Mouse (Mus musculus) left cerebral cortex, postnatal 25 days (tissue): ENCODE data around the gene Wdr70. TPM values are rescaled to one million over a fixed set of nuclear protein-coding genes. Genes with fewer than 3 reads are reported as not detected.

Experiments
- DNase-seq, 2 experiments: peaks; one replicate each; pipeline ENCODE4 v3.0.0; 2022; ENCODE audit warnings: low spot score in 2 of 2, mixed read lengths in 1 of 2
- intact Hi-C: fragments of 180-260 bp; cut with DNase I; formaldehyde crosslinking; loops from one replicate; pipeline ENCODE4 v1.15.1; 2025
- total RNA-seq, 2 experiments: library from RNA; stranded (reverse); gene quantifications; 2 replicates each; pipeline ENCODE4 v1.2.3; 2021

The Wdr70 gene
- total RNA-seq, 2 experiments from 2014 or later: 32.0 to 33.8 TPM

DNA sequence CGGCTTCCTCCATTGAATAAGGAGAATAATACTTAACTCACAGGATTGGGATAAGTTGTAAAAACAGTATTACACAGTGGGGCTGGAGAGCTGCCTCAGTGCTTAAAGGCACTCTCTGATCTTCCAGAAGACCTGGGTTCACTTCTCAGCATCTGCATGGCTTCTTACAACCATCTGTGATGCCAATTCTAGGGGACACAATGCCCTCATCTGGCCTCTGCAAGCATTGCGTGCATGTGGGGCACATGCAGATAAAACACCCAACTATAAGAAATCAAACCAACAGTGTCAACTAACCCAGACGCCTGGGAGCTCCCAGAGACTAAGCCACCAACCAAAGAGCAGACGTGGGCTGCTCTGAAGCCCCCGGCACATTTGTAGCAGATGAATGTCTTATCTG, 60.6 kb downstream of the Wdr70 start:
- intact Hi-C loops: loop anchor here (5.0 kb wide), 1 partner anchor 576 kb away; no protein-coding TSS in a partner anchor
- no peak for DNase-seq

DNA sequence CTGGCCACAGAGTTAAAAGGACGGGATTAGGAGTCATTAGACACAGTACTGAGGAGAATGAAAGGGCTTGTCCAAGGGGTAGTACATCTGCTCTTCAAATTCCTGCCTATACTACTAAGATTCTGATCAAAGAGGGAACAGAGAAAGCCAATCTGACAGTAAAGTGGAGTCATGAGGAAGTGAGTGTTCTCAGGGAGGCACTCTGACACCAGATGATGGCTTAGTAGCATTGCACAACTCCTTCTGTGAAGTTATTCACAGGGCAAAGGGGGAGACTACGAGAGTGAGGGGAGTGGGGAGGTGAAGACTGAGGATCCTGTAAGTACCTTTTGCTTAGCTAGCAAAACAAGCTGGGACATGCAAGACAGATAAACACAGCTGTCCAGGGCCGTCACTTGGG, 61.2 kb downstream of the Wdr70 start:
- no peak for DNase-seq
- intact Hi-C loops: loop anchor here (5.0 kb wide), 1 partner anchor 576 kb away; no protein-coding TSS in a partner anchor

DNA sequence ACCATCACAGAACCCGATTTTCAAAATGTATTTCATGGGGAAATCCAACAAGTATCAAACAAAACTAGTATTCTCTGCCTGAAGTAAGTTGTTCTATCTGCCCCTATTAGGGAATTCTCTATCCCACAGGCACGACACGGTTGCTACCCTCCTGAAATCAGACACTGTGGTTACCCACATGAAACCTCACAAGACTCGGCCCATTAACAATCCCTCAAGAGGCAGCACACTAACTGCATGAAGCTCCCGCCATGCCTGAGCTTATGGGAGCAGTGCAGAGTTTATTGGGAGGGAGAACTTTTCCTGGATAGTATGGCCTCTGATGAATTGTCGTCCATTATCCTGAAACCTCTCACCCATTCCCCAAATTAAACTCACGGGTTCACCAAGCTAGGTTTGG, 67.8 kb downstream of the Wdr70 start:
- DNase-seq: no peak
- intact Hi-C loops: no loop called here

DNA sequence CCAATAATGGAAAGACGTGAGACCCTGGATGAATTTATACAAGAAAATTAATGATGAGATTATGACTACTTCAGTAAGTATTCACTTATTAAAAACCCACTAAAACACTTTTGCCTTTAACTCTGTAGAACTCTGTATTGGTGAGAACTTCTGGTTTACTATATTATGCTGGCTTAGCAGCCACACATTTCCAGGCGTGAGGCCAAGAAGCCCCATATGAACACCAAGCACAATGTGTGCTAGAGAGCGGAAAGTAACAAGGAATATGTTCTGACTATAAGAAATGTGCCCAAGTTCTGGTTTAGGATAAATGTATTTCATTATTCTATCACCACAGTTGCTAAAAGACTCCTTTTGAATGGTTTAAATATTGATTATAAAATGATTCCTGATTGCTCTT, 68.4 kb downstream of the Wdr70 start:
- intact Hi-C loops: no loop called here
- DNase-seq: peak; percentile 69 to 85

DNA sequence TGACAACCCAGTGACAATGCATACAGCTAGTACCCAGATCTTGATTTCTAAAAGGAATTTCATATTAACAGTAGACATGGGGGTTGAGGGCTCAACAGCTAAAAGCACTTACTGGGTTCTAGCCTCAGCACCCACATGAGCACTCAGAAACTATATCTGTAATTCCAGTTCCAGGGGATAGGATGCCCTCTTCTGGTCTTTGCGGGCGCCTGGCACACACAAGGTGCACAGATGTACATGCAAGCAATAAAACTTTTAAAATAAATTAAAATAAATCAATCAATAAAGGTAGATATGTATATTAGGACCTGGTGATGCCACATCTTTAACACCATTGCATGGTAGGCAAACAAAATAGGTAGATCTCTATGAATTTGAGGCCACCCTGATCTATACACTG, 71.5 kb downstream of the Wdr70 start:
- peak in 1 of 2 experiments; percentile 17 for DNase-seq
- intact Hi-C loops: no loop called here

DNA sequence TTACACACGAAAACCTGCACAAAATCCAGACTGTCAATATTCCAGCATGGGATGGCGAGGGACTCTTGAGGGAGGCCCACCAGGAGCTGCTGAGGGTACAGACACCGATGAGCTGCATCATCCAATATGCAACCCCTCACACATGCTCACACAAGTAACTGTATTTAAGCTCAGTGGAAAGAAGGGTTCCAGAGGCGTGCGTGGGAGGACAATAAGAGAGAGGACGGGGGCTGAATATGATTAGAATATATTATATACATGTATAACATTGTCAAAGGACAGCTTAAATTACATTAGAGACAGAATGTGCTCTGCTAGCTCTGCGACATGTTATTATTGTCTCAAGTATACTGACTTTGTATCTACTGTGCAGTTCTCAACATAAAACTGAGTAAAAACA, 87.6 kb downstream of the Wdr70 start:
- peak in 1 of 2 experiments; percentile 58 for DNase-seq
- intact Hi-C loops: no loop called here

DNA sequence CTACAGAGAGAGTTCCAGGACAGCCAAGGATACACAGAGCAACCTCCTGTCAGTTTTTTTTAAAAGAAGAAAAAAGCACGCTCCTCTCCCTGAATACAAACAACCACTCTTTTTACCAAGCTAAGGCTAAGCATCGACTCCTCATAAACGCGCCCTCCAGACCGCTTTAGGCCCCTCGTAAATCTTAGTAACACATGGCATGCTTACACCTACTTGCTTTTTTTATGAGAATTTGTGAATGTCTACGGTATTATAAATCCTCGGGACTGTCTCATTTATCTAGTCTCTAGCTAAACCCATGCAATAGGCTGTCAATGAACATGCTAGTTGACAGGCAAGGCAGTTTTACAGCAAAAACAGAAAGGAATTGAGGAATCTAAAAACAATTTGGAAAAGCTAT, 91.6 kb downstream of the Wdr70 start:
- DNase-seq: no peak
- intact Hi-C loops: no loop called here

DNA sequence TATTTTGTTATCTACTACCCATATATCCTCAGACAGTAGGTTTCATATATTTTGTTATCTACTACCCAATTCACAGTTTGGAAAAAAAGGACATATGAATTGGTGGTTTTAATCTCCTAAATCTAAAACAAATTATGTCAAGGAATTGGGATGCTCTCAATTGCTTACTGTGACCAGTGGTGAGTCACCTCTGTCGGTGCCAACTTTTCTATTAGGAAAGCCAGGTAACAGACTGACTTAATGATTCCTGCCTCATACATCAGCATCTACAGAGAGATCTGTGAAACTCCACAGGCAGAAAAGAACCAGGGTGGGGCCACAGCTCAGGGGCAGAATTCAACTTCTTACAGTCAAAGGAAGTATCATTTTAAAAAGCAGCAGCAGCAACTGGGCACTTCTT, 93.0 kb downstream of the Wdr70 start:
- intact Hi-C loops: no loop called here

DNA sequence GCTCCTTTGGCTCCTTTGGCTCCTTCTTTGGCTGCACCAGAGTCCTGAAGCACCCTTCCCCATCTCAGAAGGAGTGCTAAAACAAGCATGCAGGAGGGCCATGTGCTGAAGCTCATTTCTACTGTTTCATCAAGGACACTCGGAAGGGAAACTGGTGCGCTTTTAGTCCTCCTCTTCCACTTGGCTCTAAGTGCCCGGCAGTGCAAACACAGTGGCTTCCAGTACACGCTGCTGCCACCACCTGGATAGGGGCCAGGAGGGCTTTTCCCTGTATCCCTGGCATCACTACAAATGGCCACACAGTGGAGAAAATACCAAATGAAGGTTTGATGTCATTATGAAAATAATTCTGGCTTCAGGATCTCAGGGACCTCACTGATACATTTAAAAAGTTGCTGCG, 93.5 kb downstream of the Wdr70 start:
- no peak for DNase-seq
- intact Hi-C loops: no loop called here

More for the DNA sequence above, 93.0 kb downstream of the Wdr70 start:
- DNase-seq: no peak

DNA sequence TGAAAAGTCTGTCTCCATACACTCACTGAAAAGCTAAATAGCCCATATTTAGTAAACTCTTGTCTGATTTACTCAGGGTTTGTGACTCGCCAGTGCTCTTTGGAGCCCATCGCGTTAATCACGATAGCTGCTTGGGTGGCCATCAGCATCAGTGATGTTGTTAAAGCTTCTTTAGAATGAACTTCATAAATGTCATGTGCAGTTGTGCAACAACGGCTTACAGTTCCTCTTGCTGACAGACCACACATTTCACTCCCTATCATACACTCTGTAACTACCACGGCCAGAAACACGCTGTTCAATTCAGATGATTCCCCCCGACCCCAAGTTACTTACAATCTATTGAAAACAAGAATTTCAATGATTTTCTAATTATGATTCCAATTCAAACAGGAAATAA, 95.2 kb downstream of the Wdr70 start:
- intact Hi-C loops: no loop called here

DNA sequence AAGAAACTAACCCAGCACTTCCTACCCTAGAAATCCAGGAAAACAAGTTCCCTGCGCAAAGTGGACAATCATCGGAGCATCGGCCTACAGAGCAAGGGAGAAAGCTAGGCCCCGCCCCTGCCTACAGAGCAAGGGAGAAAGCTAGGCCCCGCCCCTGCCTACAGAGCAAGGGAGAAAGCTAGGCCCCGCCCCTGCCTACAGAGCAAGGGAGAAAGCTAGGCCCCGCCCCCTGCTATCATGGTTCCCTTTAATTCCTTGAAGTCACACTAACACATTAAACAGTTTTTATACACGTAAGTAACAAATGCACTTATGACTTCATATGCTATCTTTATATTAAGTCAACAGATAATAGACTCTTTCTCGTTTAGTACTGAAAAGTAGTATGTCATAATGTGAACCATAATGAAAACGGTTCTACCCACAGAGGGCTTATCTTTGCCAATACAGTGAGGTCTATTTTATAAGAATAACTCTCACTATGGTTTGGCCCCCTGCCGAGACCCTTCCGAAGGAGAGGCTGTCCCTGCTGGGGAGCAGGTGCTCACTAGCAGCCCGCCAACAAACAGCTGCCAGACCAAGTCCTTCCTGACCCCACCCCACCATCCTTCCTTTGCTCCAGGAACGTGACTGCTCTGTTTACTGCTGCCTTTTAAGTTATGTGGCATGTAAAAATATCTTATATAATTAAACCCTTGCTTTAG, 100.0 kb downstream of the Wdr70 start:
- no peak for DNase-seq
- intact Hi-C loops: no loop called here

More for the DNA sequence above, 95.2 kb downstream of the Wdr70 start:
- DNase-seq: no peak

DNA sequence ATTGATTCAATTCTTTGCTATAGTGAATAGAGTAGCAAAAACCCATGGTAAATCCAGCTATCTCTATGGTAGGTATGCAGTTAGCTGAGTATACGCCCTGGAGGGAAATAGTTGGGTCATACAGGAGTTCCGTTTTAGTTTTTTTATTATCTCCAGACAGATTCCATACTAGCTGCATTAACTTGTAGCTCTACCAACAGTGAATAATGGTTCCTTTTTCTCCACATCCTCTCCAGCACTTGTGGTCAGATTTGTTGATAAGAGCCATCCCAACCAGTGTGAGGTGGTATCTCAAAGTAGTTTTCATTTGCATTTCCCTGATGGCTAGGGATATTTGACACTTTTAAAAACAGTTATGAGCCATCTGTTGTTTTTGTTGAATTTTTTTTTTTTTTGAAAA, 100.9 kb downstream of the Wdr70 start:
- DNase-seq: no peak
- intact Hi-C loops: no loop called here

DNA sequence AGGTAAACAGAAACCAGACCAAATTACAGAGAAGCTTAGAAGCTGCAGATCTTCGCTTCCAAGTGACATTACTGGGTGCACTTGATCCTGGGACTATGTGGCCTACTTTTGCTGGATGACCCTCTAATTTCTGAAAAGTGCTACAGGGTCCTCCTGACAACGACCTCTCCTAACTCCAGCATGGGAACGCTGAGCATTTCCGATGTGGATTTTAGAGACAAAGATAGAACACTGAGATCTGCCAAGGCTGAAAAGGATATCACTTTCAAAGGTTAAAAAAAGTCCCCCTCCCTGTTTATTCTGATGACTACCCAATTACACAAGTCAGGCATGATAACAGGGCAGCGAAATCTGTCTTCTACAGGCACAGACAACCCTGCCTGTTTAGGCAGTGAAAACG, 105.3 kb downstream of the Wdr70 start:
- DNase-seq: no peak
- intact Hi-C loops: no loop called here

DNA sequence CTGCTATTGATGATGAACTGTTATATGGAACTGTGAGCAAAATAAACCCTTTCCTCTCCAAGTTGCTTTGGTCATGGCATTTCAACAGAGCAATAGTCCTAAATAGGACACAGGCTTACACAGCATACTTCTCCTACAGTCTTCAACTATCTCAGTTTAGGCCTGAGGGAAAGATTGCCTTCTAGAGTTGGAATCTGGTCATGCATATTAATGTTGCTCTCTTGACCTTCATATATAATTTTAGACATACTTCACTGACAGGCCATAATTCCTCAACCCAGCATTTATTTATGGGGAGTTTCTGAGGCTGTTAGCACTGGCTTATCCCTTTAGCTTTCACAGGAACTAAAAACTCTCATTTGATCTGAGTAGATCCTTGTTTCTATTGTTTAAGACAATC, 108.9 kb downstream of the Wdr70 start:
- no peak for DNase-seq
- intact Hi-C loops: no loop called here

DNA sequence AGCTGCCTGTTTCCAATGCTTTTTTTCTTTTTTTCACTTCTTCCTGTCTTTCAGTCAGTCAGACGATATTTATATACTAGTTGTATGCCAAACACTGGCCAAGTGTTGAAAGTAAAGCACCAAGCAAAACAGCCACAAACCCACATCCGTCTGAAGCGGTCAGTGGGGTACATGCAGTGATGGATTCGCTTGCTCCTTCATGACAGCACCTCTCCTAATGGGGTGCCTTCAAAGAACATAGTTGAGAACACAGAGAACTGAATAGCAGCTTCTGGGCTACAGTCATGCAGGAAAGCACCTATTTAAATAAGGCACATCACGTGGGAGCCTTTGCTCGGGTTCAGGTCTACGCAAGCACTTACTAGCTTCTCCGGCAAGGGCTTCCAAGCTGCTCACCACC, 111.6 kb downstream of the Wdr70 start:
- no peak for DNase-seq
- intact Hi-C loops: no loop called here

DNA sequence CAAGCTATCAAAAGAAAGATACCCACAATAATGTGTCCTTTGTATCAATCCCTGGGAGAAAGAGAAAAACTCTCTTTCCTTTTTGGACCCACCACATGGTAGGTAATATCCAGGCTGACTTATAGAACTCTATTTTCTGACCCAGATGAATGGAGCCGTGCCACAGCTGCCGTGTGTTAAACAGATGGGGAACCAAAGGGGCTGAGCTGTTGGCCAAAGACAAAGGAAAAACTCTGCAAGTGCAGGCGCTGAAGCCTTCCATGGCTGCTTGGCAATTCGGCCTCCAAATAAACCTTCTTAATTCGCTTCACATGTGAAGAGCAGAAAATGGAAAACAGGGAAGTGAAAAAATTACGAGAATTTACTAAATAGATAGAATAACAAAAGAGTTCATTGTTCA, 112.7 kb downstream of the Wdr70 start:
- intact Hi-C loops: no loop called here

DNA sequence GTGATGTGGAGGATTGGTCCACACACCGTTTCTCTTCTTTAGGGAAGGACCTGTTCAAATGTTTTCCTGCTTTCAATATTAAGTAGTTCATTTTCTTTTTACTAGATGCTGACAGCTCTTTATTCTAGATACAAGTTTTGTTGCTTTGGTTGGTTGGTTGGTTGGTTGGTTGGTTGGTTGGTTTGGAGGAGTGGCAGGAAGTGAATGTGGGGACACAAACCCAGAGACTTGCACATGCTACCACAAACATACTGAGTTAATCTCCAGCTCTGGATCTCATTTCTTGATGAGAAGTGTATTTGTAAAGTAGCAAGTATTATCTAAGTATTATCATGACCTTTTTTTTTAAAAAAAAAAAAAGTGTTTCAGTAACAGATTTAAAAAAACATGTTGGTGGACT, 120.4 kb downstream of the Wdr70 start:
- no peak for DNase-seq
- intact Hi-C loops: no loop called here

More for the DNA sequence above, 112.7 kb downstream of the Wdr70 start:
- DNase-seq: no peak

DNA sequence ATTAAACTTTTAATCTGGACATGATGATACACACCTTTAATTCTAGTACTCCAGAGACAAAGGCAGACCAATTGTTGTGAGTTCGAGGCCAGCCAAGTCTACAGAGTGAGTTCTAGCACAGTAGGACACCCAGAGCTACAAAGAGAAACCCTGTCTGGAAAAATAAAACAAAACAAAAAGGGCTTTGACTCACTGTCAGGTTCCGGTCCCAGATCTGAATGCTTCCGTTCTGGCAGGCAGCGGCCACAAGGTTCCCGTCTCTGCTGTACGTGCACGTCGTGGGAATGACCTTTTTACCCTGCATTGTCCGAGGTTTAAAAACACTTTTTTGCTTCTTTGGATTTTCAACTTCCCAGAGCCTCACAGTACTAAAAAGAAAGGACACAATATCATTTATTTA, 122.2 kb downstream of the Wdr70 start:
- DNase-seq: no peak
- intact Hi-C loops: no loop called here

DNA sequence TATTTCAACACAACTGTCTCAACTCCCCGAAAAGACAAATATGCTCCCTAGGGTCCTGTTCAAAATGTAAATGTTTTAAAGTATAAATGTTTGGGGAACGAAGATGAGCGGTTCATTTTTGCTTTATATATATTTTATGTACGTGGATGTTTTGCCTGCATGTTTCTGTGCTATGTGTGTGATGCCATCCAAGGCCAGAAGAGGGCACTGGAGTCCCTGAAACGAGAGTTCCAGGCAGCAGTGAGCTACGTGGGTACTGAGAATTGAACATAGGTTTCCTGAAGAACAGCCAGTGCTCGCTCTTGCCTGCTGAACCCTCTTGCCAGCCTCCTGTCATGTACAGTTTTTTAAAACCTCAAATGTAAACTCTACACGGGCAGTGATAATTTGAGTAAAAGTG, 124.6 kb downstream of the Wdr70 start:
- intact Hi-C loops: no loop called here
- no peak for DNase-seq

DNA sequence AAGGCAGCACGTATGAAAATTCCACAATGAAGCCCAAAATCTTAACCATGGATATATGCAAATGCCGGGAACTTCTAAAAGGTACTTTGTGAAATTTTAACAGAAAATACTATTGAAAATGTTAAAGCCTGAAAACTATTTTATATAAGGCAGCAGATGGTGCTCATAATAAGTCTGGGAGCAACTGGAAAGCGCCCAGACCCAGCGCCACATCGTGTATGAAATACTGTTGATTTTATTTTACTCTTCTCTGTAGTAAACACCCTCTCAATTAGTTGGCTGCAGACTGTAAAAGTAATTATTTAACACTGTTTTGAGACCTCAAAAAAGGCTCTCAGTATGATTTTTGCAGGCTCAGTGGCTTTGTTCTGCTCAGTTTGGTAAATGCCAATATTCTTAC, 126.5 kb downstream of the Wdr70 start:
- intact Hi-C loops: no loop called here

DNA sequence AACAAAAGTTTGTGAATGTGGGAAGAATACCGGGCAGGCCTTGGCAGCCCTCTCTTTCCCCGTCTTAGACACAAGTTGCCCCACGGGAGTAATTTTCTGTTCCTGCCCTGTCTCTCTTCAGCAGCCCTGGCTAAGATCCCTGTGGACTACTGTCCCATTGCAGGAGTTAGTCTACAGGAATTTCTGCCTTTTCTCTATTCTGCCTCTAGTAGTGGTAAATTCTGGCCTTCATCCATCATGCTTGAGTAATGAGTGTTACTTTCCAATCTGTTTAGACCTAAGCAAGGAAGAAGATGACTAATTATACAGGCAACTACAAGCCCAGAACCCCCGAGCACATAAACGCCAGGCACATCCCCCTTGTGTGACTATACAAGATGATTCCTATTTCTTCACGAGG, 136.2 kb downstream of the Wdr70 start:
- intact Hi-C loops: no loop called here
- no peak for DNase-seq

More for the DNA sequence above, 126.5 kb downstream of the Wdr70 start:
- DNase-seq: no peak

DNA sequence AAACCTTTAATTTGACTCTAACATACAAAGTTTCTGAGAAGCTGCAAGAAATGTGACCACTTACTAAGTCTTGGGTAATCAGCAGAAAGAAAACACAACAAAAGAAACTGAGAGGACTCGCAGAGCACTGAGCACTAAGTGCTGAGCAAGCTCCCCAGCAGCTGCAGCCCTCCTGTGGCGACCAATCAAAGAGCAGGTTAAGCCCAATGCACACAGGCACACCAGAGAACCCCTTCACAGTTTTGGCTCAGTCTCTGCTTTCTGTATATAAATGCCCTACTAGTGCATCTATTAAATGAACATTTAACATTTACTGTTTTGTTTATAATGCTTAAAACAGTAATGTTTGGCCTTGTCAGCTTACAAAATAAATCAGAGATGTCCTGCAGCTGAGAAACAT, 137.5 kb downstream of the Wdr70 start:
- DNase-seq: no peak
- intact Hi-C loops: no loop called here
